Mouse (Mus musculus) layer of hippocampus, adult 8-10 months (tissue): Measurements from ENCODE around the gene Dlk2. TPM values are rescaled to one million over a fixed set of nuclear protein-coding genes. Genes with fewer than 3 reads are reported as not detected.

Experiments used
- DNase-seq, 2 experiments: peaks; one replicate each; pipeline ENCODE4 v3.0.0; 2022; ENCODE audit warnings: low spot score in 2 of 2
- total RNA-seq, 4 experiments: library from RNA; stranded (reverse); gene quantifications; 2 replicates each; pipeline ENCODE4 v1.2.4; 2022

The Dlk2 gene
- total RNA-seq, 4 experiments from 2014 or later = 41.3 to 51.6 (median 41.8) TPM

- no peak for DNase-seq
These were observed 24.5 kb upstream of the Dlk2 start for GRCm38 (mm10) chr17:46272675-46273074.

GRCm38 (mm10) chr17:46273803-46274236, 23.4 kb upstream of the Dlk2 start:
- no peak for DNase-seq

- DNase-seq = no peak
These were observed 22.8 kb upstream of the Dlk2 start for GRCm38 (mm10) chr17:46274465-46274864.

- no peak for DNase-seq
These were observed 22.2 kb upstream of the Dlk2 start for GRCm38 (mm10) chr17:46275034-46275433.

GRCm38 (mm10) chr17:46275506-46275905, 21.7 kb upstream of the Dlk2 start:
- no peak for DNase-seq

GRCm38 (mm10) chr17:46277586-46277985, 19.6 kb upstream of the Dlk2 start:
- DNase-seq = no peak

GRCm38 (mm10) chr17:46278011-46278765, 19.0 kb upstream of the Dlk2 start:
- no peak for DNase-seq

GRCm38 (mm10) chr17:46282483-46283123, 14.6 kb upstream of the Dlk2 start, which contains the start of gene Tjap1:
Tjap1 (minus strand) TSS chr17:46283026.
- DNase-seq = peak; percentile 63 to 68

GRCm38 (mm10) chr17:46283140-46283539, 14.1 kb upstream of the Dlk2 start:
- DNase-seq = no peak

GRCm38 (mm10) chr17:46283911-46284310, 13.3 kb upstream of the Dlk2 start:
- DNase-seq = no peak

- DNase-seq = no peak
These were observed 12.6 kb upstream of the Dlk2 start for GRCm38 (mm10) chr17:46284653-46285052.

- no peak for DNase-seq
These were observed 11.8 kb upstream of the Dlk2 start for GRCm38 (mm10) chr17:46285407-46285806.

GRCm38 (mm10) chr17:46287678-46288095, 9.5 kb upstream of the Dlk2 start:
- no peak for DNase-seq

- no peak for DNase-seq
These were observed 620 bp upstream of the Dlk2 start for GRCm38 (mm10) chr17:46296601-46297000.

- DNase-seq = no peak
These were observed 225 bp upstream of the Dlk2 start for GRCm38 (mm10) chr17:46297028-46297363.

GRCm38 (mm10) chr17:46298220-46298913, 1.1 kb downstream of the Dlk2 start:
- DNase-seq = peak; percentile 73 to 84

GRCm38 (mm10) chr17:46301892-46302291, 4.7 kb downstream of the Dlk2 start:
- DNase-seq = no peak

GRCm38 (mm10) chr17:46304184-46304583, 7.0 kb downstream of the Dlk2 start:
- no peak for DNase-seq

- DNase-seq = no peak
These were observed 9.7 kb downstream of the Dlk2 start for GRCm38 (mm10) chr17:46306956-46307355.

- DNase-seq = no peak
These were observed 12.6 kb downstream of the Dlk2 start for GRCm38 (mm10) chr17:46309835-46310234.

- DNase-seq = no peak
These were observed 13.3 kb downstream of the Dlk2 start for GRCm38 (mm10) chr17:46310515-46310914.

GRCm38 (mm10) chr17:46313135-46313715, 16.0 kb downstream of the Dlk2 start:
- DNase-seq = no peak
